Mouse (Mus musculus) A20 (cell line): ENCODE results near the gene Gm13271.
"Not testable (repeated sequence)": the region's sequence is repeated elsewhere in the genome, so short reads cannot be mapped to it uniquely, and the experiment has no call there.

Experiments used
- DNase-seq: peaks from one replicate; pipeline ENCODE4 v3.0.0-alpha.2; 2011; ENCODE audit warnings: low read depth, low spot score

The Gm13271 gene

DNA sequence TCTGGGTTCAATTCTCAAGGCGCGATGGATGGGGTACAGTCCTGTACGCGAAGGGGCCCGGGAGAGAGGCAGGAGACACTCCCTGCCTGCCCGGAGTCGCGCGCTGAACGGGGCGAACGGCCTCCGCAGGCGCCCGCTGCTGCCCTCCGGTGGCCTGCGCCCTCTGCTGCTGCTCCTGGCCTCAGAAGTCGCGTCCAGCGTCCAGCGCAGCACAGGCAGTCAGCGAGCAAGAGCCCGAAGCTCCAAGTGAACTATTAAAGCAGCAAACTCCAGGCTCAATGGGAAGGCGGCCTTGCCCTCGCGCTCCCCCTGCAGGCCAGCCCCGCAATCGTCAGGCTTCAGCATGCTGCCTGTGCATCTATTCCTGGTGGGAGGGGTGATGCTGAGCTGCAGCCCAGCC is 5.8 kb downstream of the Gm13271 start:
- not testable (repeated sequence) for DNase-seq

DNA sequence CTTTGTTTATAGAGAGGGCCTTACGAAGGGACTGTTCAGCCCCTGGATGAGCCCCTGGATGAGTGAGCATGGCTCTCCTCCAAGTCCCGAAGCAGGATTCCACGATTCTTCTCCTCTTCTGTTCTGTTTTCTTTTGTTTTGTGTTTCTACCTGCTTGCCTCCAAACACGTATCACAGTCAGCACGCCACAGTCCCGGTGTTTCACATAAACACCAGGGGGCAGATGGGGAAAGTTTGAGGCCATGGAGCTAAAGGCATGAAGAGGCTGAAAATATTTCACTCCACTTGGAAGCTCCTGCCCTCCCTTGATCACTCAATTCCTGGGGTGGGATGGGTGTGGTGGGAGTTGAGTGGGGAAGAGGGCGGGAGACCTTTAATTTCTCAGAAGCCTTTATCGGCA is 7.1 kb downstream of the Gm13271 start:
- not testable (repeated sequence) for DNase-seq

DNA sequence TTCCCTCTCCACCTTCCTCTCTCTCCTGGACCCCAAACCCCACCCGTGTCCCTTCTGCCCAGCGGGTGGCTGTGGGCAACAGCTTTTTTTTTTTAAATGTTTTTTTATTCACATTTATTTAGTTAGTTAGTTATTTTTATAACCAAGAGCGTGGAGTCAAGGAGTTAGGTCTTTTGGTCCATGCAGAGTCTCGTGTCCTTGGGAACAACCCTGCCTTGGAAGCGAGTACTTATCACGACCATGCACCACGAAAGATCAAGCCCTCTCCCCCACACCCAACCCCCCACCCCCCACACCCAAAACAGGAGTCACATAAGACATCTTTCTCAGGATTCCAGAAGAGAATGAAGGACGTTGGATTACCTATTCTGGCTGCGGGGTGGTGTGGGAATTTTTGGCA is 7.7 kb downstream of the Gm13271 start:
- DNase-seq, result not testable (repeated sequence)

DNA sequence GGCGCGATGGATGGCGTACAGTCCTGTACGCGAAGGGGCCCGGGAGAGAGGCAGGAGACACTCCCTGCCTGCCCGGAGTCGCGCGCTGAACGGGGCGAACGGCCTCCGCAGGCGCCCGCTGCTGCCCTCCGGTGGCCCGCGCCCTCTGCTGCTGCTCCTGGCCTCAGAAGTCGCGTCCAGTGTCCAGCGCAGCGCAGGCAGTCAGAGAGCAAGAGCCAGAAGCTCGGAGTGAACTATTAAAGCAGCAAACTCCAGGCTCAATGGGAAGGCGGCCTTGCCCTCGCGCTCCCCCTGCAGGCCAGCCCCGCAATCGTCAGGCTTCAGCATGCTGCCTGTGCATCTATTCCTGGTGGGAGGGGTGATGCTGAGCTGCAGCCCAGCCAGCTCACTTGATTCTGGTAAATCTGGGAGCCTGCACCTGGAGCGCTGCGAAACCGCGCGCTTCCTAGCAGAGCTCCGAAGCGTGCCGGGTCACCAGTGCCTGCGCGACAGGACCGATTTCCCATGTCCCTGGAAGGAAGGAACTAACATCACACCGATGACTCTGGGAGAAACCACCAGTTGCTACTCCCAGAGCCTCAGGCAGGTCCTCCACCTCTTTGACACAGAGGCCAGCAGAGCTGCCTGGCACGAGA is 8.8 kb downstream of the Gm13271 start:
- peak; percentile 1 for DNase-seq

DNA sequence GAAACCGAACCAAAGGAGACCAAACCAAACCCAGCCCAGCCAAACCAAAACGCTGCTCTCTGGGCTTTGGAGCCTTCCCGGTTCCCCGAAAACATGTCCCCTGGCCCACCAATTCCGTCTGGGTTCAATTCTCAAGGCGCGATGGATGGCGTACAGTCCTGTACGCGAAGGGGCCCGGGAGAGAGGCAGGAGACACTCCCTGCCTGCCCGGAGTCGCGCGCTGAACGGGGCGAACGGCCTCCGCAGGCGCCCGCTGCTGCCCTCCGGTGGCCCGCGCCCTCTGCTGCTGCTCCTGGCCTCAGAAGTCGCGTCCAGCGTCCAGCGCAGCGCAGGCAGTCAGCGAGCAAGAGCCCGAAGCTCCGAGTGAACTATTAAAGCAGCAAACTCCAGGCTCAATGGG is 18.9 kb downstream of the Gm13271 start, which contains the start of gene Gm13290:
TSS of gene Gm13290 (plus strand) at position 301 of the 400 bp plus-strand sequence.
- not testable (repeated sequence) for DNase-seq

DNA sequence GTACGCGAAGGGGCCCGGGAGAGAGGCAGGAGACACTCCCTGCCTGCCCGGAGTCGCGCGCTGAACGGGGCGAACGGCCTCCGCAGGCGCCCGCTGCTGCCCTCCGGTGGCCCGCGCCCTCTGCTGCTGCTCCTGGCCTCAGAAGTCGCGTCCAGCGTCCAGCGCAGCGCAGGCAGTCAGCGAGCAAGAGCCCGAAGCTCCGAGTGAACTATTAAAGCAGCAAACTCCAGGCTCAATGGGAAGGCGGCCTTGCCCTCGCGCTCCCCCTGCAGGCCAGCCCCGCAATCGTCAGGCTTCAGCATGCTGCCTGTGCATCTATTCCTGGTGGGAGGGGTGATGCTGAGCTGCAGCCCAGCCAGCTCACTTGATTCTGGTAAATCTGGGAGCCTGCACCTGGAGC is 22.0 kb downstream of the Gm13271 start, which contains the start of gene Gm13289:
TSS of gene Gm13289 (plus strand) at position 301 of the 400 bp plus-strand sequence.
- DNase-seq, result not testable (repeated sequence)

DNA sequence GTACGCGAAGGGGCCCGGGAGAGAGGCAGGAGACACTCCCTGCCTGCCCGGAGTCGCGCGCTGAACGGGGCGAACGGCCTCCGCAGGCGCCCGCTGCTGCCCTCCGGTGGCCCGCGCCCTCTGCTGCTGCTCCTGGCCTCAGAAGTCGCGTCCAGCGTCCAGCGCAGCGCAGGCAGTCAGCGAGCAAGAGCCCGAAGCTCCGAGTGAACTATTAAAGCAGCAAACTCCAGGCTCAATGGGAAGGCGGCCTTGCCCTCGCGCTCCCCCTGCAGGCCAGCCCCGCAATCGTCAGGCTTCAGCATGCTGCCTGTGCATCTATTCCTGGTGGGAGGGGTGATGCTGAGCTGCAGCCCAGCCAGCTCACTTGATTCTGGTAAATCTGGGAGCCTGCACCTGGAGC is 24.9 kb downstream of the Gm13271 start, which contains the start of gene Gm13272:
TSS of gene Gm13272 (plus strand) at position 301 of the 400 bp plus-strand sequence.
- DNase-seq, result not testable (repeated sequence)

DNA sequence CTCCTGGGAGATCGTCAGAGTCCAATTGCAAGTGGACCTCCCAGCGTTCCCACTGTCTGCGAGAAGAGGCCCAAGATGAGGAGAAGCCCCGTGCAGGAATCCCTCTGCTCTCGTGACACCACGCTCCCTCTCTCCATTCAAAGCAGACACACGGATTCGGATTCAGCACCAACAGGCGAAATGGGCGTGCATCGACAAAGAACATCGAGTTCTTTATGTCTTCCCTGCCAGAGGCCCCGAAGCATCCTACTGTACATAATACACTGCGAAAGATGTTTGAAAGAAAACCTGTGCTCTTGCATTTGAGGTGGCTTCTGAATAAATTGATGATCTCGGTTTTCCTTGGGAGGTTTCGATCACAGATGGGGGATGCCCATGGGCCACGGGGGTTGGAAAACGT is 25.7 kb downstream of the Gm13271 start:
- DNase-seq, result not testable (repeated sequence)

DNA sequence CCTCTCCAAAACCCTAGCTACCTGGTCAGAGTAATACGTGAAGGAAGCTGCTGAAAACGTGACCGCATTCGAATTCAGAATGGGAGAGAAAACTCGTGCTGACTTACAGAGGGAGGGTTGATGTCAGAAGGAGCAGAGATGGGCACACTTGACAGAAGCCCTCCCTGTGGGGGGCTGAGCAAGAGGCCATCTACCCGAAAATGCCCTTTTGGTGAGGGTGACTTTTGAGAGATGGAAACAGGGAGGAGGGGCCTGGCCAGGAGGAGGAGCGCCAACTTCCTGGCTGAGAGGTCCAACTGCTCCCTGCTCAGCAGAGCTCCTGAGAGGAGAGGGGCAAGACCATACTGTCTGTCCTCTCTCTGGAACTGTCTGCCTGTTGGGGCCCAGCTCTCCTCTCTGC is 27.2 kb downstream of the Gm13271 start, which contains the start of gene Ifnz:
TSS of gene Ifnz (plus strand) at position 301 of the 400 bp plus-strand sequence.
- not testable (repeated sequence) for DNase-seq

DNA sequence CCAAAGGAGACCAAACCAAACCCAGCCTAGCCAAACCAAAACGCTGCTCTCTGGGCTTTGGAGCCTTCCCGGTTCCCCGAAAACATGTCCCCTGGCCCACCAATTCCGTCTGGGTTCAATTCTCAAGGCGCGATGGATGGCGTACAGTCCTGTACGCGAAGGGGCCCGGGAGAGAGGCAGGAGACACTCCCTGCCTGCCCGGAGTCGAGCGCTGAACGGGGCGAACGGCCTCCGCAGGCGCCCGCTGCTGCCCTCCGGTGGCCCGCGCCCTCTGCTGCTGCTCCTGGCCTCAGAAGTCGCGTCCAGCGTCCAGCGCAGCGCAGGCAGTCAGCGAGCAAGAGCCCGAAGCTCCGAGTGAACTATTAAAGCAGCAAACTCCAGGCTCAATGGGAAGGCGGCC is 27.7 kb downstream of the Gm13271 start:
- DNase-seq, result not testable (repeated sequence)

DNA sequence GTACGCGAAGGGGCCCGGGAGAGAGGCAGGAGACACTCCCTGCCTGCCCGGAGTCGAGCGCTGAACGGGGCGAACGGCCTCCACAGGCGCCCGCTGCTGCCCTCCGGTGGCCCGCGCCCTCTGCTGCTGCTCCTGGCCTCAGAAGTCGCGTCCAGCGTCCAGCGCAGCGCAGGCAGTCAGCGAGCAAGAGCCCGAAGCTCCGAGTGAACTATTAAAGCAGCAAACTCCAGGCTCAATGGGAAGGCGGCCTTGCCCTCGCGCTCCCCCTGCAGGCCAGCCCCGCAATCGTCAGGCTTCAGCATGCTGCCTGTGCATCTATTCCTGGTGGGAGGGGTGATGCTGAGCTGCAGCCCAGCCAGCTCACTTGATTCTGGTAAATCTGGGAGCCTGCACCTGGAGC is 30.7 kb downstream of the Gm13271 start, which contains the start of gene Gm13276:
TSS of gene Gm13276 (plus strand) at position 301 of the 400 bp plus-strand sequence.
- not testable (repeated sequence) for DNase-seq

DNA sequence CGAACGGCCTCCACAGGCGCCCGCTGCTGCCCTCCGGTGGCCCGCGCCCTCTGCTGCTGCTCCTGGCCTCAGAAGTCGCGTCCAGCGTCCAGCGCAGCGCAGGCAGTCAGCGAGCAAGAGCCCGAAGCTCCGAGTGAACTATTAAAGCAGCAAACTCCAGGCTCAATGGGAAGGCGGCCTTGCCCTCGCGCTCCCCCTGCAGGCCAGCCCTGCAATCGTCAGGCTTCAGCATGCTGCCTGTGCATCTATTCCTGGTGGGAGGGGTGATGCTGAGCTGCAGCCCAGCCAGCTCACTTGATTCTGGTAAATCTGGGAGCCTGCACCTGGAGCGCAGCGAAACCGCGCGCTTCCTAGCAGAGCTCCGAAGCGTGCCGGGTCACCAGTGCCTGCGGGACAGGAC is 33.7 kb downstream of the Gm13271 start, which contains the start of gene Gm13277:
TSS of gene Gm13277 (plus strand) at position 231 of the 400 bp plus-strand sequence.
- not testable (repeated sequence) for DNase-seq

DNA sequence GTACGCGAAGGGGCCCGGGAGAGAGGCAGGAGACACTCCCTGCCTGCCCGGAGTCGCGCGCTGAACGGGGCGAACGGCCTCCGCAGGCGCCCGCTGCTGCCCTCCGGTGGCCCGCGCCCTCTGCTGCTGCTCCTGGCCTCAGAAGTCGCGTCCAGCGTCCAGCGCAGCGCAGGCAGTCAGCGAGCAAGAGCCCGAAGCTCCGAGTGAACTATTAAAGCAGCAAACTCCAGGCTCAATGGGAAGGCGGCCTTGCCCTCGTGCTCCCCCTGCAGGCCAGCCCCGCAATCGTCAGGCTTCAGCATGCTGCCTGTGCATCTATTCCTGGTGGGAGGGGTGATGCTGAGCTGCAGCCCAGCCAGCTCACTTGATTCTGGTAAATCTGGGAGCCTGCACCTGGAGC is 36.6 kb downstream of the Gm13271 start, which contains the start of gene Gm13278:
TSS of gene Gm13278 (plus strand) at position 301 of the 400 bp plus-strand sequence.
- DNase-seq, result not testable (repeated sequence)

DNA sequence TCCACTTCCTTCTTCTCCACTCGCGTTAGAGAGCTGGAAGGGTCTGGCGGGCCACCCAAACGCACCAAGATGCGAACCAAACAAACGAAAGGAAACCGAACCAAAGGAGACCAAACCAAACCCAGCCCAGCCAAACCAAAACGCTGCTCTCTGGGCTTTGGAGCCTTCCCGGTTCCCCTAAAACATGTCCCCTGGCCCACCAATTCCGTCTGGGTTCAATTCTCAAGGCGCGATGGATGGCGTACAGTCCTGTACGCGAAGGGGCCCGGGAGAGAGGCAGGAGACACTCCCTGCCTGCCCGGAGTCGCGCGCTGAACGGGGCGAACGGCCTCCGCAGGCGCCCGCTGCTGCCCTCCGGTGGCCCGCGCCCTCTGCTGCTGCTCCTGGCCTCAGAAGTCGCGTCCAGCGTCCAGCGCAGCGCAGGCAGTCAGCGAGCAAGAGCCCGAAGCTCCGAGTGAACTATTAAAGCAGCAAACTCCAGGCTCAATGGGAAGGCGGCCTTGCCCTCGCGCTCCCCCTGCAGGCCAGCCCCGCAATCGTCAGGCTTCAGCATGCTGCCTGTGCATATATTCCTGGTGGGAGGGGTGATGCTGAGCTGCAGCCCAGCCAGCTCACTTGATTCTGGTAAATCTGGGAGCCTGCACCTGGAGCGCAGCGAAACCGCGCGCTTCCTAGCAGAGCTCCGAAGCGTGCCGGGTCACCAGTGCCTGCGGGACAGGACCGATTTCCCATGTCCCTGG is 39.4 kb downstream of the Gm13271 start, which contains the start of gene Gm13275:
TSS of gene Gm13275 (plus strand) at position 552 of the 740 bp plus-strand sequence.
- DNase-seq, result not testable (repeated sequence)

DNA sequence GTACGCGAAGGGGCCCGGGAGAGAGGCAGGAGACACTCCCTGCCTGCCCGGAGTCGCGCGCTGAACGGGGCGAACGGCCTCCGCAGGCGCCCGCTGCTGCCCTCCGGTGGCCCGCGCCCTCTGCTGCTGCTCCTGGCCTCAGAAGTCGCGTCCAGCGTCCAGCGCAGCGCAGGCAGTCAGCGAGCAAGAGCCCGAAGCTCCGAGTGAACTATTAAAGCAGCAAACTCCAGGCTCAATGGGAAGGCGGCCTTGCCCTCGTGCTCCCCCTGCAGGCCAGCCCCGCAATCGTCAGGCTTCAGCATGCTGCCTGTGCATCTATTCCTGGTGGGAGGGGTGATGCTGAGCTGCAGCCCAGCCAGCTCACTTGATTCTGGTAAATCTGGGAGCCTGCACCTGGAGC is 42.4 kb downstream of the Gm13271 start, which contains the start of gene Gm13279:
TSS of gene Gm13279 (plus strand) at position 301 of the 400 bp plus-strand sequence.
- not testable (repeated sequence) for DNase-seq

DNA sequence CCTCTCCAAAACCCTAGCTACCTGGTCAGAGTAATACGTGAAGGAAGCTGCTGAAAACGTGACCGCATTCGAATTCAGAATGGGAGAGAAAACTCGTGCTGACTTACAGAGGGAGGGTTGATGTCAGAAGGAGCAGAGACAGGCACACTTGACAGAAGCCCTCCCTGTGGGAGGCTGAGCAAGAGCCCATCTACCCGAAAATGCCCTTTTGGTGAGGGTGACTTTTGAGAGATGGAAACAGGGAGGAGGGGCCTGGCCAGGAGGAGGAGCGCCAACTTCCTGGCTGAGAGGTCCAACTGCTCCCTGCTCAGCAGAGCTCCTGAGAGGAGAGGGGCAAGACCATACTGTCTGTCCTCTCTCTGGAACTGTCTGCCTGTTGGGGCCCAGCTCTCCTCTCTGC is 44.7 kb downstream of the Gm13271 start, which contains the start of gene Gm13285:
TSS of gene Gm13285 (plus strand) at position 301 of the 400 bp plus-strand sequence.
- not testable (repeated sequence) for DNase-seq

DNA sequence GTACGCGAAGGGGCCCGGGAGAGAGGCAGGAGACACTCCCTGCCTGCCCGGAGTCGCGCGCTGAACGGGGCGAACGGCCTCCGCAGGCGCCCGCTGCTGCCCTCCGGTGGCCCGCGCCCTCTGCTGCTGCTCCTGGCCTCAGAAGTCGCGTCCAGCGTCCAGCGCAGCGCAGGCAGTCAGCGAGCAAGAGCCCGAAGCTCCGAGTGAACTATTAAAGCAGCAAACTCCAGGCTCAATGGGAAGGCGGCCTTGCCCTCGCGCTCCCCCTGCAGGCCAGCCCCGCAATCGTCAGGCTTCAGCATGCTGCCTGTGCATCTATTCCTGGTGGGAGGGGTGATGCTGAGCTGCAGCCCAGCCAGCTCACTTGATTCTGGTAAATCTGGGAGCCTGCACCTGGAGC is 48.3 kb downstream of the Gm13271 start, which contains the start of gene Gm13287:
TSS of gene Gm13287 (plus strand) at position 301 of the 400 bp plus-strand sequence.
- not testable (repeated sequence) for DNase-seq
